Mouse (Mus musculus): ENCODE results near the gene Olfr545. TPM values are rescaled to one million over a fixed set of nuclear protein-coding genes. Genes with fewer than 3 reads are reported as not detected.

Gene Olfr545
- total and polyA plus RNA-seq, 2 experiments from 2014 or later = 0.05 TPM; not detected in 1

DNA sequence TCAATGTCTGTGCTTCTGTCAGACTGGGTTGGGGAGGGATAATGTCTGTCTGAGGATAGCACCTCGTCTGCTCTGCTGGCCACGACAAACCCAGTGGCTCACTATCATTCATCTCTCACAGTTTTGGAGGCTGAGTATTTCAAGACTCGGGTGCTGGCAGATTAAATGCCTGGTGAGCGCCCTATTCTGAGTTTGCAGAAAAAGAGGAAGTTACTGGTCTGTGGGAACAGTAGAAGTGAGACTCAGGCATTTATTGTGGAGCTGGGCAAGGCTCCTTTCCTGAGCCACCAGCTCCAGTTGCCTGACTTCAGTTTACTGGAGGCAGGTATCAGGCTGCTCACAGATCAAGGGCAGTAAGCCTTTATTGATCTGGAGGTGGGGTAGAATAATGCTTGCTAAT, 14.8 kb upstream of the Olfr545 start:
- Histone ChIP-seq H3K4me2 (ENCODE audit: low read depth, low read length) (no peak overlapping the region), H3K27ac (no peak overlapping the region), H3K4me3 (ENCODE audit: low read length) (no peak overlapping the region), H3K9me3 (ENCODE audit: low read length) (no peaks in the 10 kb centered on the region), H3K27me3 (ENCODE audit: insufficient read depth, low read length) (no peaks in the 10 kb centered on the region), H3K36me3 (ENCODE audit: insufficient read depth, low read length) (no peaks in the 10 kb centered on the region), H3K4me1 (ENCODE audit: insufficient read depth, low read length) (peaks cover 11% of the 10 kb centered on the region; the same call in 1 of the 2 replicates), H3K9ac (replicated peaks; ENCODE audit: low read length) (no peak overlapping the region)
- 83% methylated on average over 4 of the region's 4 CpGs for WGBS
- ATAC-seq = no peak
- TF ChIP-seq CTCF (IDR thresholded peaks at IDR 0.05; ENCODE audit: low read depth) = no peak
- no peak for DNase-seq (ENCODE audit: low spot score)

GRCm38 (mm10) chr7:102512814-102513435, 13.6 kb upstream of the Olfr545 start:
- Histone ChIP-seq H3K9ac (replicated peaks; ENCODE audit: low read length) (peak overlapping the region; percentile 71), H3K4me3 (ENCODE audit: low read length) (peak overlapping the region; percentile 54), H3K4me2 (ENCODE audit: low read depth, low read length) (peak overlapping the region; percentile 88), H3K4me1 (ENCODE audit: insufficient read depth, low read length) (peaks cover 11% of the 10 kb centered on the region; the same call in 1 of the 2 replicates), H3K36me3 (ENCODE audit: insufficient read depth, low read length) (no peaks in the 10 kb centered on the region), H3K27me3 (ENCODE audit: insufficient read depth, low read length) (no peaks in the 10 kb centered on the region), H3K27ac (peak overlapping the region; percentile 60; the same call in 1 of the 2 replicates), H3K9me3 (ENCODE audit: low read length) (no peaks in the 10 kb centered on the region)
- ATAC-seq (peak; percentile 96), DNase-seq (ENCODE audit: low spot score) (peak; percentile 94)
- under 1% methylated on average over 52 of the region's 54 CpGs for WGBS
- TF ChIP-seq CTCF (IDR thresholded peaks at IDR 0.05; ENCODE audit: low read depth) = peak; percentile 78

DNA sequence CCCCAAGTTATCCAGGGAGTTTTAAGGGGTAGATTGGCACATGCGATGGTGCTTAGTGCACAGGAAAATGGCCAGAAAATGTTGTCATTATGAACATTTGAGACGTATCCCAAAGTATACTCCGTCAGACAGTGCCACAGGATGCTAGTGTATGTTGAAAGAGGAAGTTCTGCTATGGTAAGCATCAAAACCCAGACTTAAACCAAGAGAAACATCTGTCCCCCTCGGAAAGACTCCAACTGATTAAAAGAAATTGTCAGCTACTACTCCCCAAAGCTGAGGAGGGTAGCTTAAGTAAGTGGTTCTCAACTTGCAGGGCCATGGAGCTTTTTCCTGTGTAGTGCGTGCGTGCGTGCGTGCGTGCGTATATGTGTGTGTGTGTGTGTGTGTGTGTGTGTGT, 12.6 kb upstream of the Olfr545 start:
- Histone ChIP-seq H3K4me1 (ENCODE audit: insufficient read depth, low read length) (peaks cover 7% of the 10 kb centered on the region; the same call in 1 of the 2 replicates), H3K4me3 (ENCODE audit: low read length) (no peak overlapping the region), H3K9ac (replicated peaks; ENCODE audit: low read length) (no peak overlapping the region), H3K4me2 (ENCODE audit: low read depth, low read length) (no peak overlapping the region), H3K27ac (no peak overlapping the region), H3K9me3 (ENCODE audit: low read length) (no peaks in the 10 kb centered on the region), H3K27me3 (ENCODE audit: insufficient read depth, low read length) (no peaks in the 10 kb centered on the region), H3K36me3 (ENCODE audit: insufficient read depth, low read length) (no peaks in the 10 kb centered on the region)
- no peak for TF ChIP-seq CTCF (IDR thresholded peaks at IDR 0.05; ENCODE audit: low read depth)
- DNase-seq (ENCODE audit: low spot score) (no peak), ATAC-seq (no peak)
- WGBS = 92% methylated on average over 10 of the region's 10 CpGs

- TF ChIP-seq CTCF (IDR thresholded peaks at IDR 0.05; ENCODE audit: low read depth) = no peak
- Histone ChIP-seq H3K9me3 (ENCODE audit: low read length) (no peaks in the 10 kb centered on the region), H3K36me3 (ENCODE audit: insufficient read depth, low read length) (no peaks in the 10 kb centered on the region), H3K4me2 (ENCODE audit: low read depth, low read length) (no peak overlapping the region), H3K27ac (no peak overlapping the region), H3K4me1 (ENCODE audit: insufficient read depth, low read length) (no peaks in the 10 kb centered on the region; the same call in 1 of the 2 replicates), H3K27me3 (ENCODE audit: insufficient read depth, low read length) (no peaks in the 10 kb centered on the region), H3K4me3 (ENCODE audit: low read length) (no peak overlapping the region), H3K9ac (replicated peaks; ENCODE audit: low read length) (no peak overlapping the region)
- no peak for ATAC-seq
- 77% methylated on average over 7 of the region's 7 CpGs for WGBS
- no peak for DNase-seq (ENCODE audit: low spot score)
Measured at GRCm38 (mm10) chr7:102509726-102510125, 10.4 kb upstream of the Olfr545 start.

GRCm38 (mm10) chr7:102508666-102509065, 9.3 kb upstream of the Olfr545 start:
- no peak overlapping the region for H3K4me3 ChIP-seq (ENCODE audit: low read length)
- H3K9ac ChIP-seq (replicated peaks; ENCODE audit: low read length) = no peak overlapping the region
- H3K27me3 ChIP-seq (ENCODE audit: insufficient read depth, low read length) = no peaks in the 10 kb centered on the region
- DNase-seq (ENCODE audit: low spot score) = no peak
- no peaks in the 10 kb centered on the region; the same call in 1 of the 2 replicates for H3K4me1 ChIP-seq (ENCODE audit: insufficient read depth, low read length)
- H3K36me3 ChIP-seq (ENCODE audit: insufficient read depth, low read length) = no peaks in the 10 kb centered on the region
- no peak overlapping the region for H3K27ac ChIP-seq
- H3K9me3 ChIP-seq (ENCODE audit: low read length) = no peaks in the 10 kb centered on the region
- H3K4me2 ChIP-seq (ENCODE audit: low read depth, low read length) = no peak overlapping the region
- WGBS = 83% methylated on average over 6 of the region's 6 CpGs
- no peak for ATAC-seq
- no peak for TF ChIP-seq CTCF (IDR thresholded peaks at IDR 0.05; ENCODE audit: low read depth)

DNA sequence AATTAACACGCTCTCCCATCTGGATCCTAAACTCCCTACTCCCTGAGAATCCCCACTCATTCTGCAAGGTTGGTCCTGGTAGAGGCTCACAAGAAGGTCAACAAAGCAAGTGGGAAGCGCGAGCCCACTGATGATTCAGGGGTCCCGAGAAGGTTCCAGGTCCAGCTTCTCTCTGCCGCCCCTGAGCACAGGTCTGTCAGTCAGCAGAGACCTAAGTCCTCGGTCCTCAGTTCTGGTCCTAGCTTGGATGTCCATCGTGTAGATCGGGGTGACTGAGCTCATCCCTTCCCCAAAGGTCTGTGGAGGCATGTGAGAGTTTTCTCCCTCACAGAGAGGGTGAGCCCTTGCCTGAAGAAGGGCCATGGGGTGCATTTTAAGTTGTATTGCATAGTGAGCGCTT, 8.7 kb upstream of the Olfr545 start:
- no peaks in the 10 kb centered on the region for H3K27me3 ChIP-seq (ENCODE audit: insufficient read depth, low read length)
- H3K9ac ChIP-seq (replicated peaks; ENCODE audit: low read length) = no peak overlapping the region
- H3K27ac ChIP-seq = no peak overlapping the region
- no peaks in the 10 kb centered on the region; the same call in 1 of the 2 replicates for H3K4me1 ChIP-seq (ENCODE audit: insufficient read depth, low read length)
- TF ChIP-seq CTCF (IDR thresholded peaks at IDR 0.05; ENCODE audit: low read depth) = no peak
- H3K36me3 ChIP-seq (ENCODE audit: insufficient read depth, low read length) = no peaks in the 10 kb centered on the region
- no peaks in the 10 kb centered on the region for H3K9me3 ChIP-seq (ENCODE audit: low read length)
- ATAC-seq = no peak
- no peak for DNase-seq (ENCODE audit: low spot score)
- no peak overlapping the region for H3K4me3 ChIP-seq (ENCODE audit: low read length)
- H3K4me2 ChIP-seq (ENCODE audit: low read depth, low read length) = no peak overlapping the region
- 90% methylated on average over 9 of the region's 9 CpGs for WGBS

DNA sequence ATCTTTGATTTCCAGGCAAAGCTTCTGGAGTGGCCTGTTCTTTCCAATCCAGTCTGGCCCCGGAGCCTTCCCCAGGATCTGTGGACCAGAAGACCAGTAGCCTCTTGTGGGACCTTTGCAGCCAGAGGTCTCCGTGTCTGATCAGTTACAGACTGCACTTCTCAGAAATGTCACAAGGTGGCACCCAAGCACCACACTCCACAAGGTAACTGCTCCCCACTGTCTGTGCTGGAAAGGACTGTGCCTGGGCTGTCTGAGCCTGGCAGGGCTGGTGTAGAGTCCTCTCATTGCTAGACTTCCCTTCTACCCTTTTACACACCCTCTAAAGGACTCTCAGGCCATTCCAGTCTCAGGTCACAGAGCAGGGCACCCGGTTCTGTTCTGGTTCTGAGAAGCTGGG, 7.5 kb upstream of the Olfr545 start:
- WGBS = 48% methylated on average over 3 of the region's 3 CpGs
- no peaks in the 10 kb centered on the region for H3K36me3 ChIP-seq (ENCODE audit: insufficient read depth, low read length)
- H3K27ac ChIP-seq = no peak overlapping the region
- no peak overlapping the region for H3K4me3 ChIP-seq (ENCODE audit: low read length)
- H3K9ac ChIP-seq (replicated peaks; ENCODE audit: low read length) = no peak overlapping the region
- ATAC-seq = peak; percentile 89
- DNase-seq (ENCODE audit: low spot score) = peak; percentile 84
- TF ChIP-seq CTCF (IDR thresholded peaks at IDR 0.05; ENCODE audit: low read depth) = peak; percentile 98
- no peaks in the 10 kb centered on the region for H3K27me3 ChIP-seq (ENCODE audit: insufficient read depth, low read length)
- no peaks in the 10 kb centered on the region for H3K9me3 ChIP-seq (ENCODE audit: low read length)
- no peaks in the 10 kb centered on the region for H3K4me1 ChIP-seq (ENCODE audit: insufficient read depth, low read length)
- no peak overlapping the region for H3K4me2 ChIP-seq (ENCODE audit: low read depth, low read length)
